Mouse (Mus musculus): Measurements from ENCODE around the gene Psd4. TPM values are rescaled to one million over a fixed set of nuclear protein-coding genes. Genes with fewer than 3 reads are reported as not detected.

Psd4 gene
- polyA plus RNA-seq, 1 experiment from 2014 or later, result 1.3 TPM

DNA sequence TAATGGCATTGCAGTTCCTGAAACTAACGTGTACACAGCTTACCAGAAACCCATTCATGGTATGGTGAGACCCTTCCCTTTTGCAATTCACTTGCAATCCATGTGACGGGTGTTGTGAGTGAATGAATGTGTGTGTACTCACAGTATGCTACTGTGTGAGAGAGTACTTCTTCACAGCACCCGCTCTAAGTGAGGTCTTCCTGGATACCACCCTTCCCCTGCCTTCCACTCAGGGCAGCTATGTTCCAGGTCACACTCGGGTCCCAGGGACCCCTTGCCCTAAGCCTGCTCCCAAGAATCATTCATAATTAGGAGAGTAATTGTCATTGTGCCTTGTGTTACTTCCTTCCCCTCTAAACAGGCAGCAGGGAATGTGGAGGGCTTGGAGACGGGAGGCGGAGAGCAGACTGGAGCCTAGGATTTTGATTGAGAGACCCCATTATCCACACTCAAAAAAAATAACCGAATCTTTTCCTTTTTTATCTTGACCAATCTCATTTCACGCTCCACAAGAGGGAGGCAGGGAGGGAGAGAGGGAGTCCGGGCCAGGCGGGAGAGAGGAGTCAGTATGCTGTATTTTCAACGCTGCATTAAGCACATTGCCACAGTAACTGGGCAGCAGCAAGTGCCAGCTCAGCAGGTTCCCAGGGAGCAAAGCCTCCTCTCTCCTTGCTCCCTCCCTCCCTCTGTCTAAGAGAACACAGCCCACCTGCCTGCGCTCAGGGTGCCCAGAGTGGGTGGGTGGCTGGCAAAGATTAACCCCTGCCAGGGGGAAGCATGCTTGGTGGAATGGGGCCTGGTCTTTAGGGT lies 60.7 kb downstream of the Psd4 start:
- no peaks in the 10 kb centered on the region for H3K4me1 ChIP-seq
- DNase-seq (ENCODE audit: low spot score), result no peak
- no peak overlapping the region for H3K27ac ChIP-seq
- no peaks in the 10 kb centered on the region for H3K9me3 ChIP-seq
- no peaks in the 10 kb centered on the region for H3K36me3 ChIP-seq
- 55% methylated on average over 12 of the region's 12 CpGs for WGBS
- H3K27me3 ChIP-seq (ENCODE audit: insufficient read depth, poor library complexity, severe bottlenecking), result no peaks in the 10 kb centered on the region
- no peak overlapping the region for H3K4me3 ChIP-seq

- Histone ChIP-seq H3K36me3 (no peaks in the 10 kb centered on the region), H3K4me1 (peaks cover 12% of the 10 kb centered on the region; the same call in 1 of the 2 replicates), H3K4me3 (no peak overlapping the region), H3K9me3 (no peaks in the 10 kb centered on the region), H3K27me3 (ENCODE audit: insufficient read depth, poor library complexity, severe bottlenecking) (no peaks in the 10 kb centered on the region), H3K27ac (no peak overlapping the region)
- no peak for DNase-seq (ENCODE audit: low spot score)
- 88% methylated on average over 4 of the region's 4 CpGs for WGBS
Measured at GRCm38 (mm10) chr2:24429806-24430205, 62.4 kb downstream of the Psd4 start.

DNA sequence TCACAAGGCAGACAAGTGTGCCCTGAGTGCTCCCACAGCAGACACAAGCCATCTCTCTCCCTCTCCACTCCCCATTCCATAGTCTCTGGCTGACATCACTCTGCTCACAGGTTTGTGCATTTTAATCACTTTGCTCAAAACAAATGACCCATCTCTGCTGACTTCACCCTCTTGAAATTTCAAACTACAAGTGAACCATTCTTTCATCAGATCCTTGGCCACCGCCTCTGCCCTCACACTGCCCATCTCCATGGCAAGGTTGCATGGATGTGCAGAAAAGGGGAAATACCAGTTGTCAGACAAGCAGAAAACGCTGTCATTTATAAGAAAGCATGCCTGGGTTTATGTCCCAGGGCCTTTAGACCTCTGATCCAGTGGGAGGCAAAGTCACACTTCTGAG lies 67.3 kb downstream of the Psd4 start:
- H3K4me1 ChIP-seq, result peaks cover 23% of the 10 kb centered on the region
- no peak overlapping the region for H3K27ac ChIP-seq
- H3K9me3 ChIP-seq, result no peaks in the 10 kb centered on the region
- no peak overlapping the region for H3K4me3 ChIP-seq
- 63% methylated on average over 2 of the region's 2 CpGs for WGBS
- no peaks in the 10 kb centered on the region for H3K27me3 ChIP-seq (ENCODE audit: insufficient read depth, poor library complexity, severe bottlenecking)
- no peaks in the 10 kb centered on the region for H3K36me3 ChIP-seq
- DNase-seq (ENCODE audit: low spot score), result no peak

- Histone ChIP-seq H3K4me1 (peaks cover 23% of the 10 kb centered on the region), H3K27me3 (ENCODE audit: insufficient read depth, poor library complexity, severe bottlenecking) (0 out of 2 replicates have a peak, but pooled peaks cover 3% of the 10 kb centered on the region), H3K27ac (no peak overlapping the region), H3K4me3 (no peak overlapping the region), H3K36me3 (no peaks in the 10 kb centered on the region), H3K9me3 (no peaks in the 10 kb centered on the region)
- 68% methylated on average over 11 of the region's 11 CpGs for WGBS
- no peak for DNase-seq (ENCODE audit: low spot score)
Measured at GRCm38 (mm10) chr2:24435699-24436098, 68.3 kb downstream of the Psd4 start.

- Histone ChIP-seq H3K27me3 (ENCODE audit: insufficient read depth, poor library complexity, severe bottlenecking) (0 out of 2 replicates have a peak, but pooled peaks cover 6% of the 10 kb centered on the region), H3K9me3 (no peaks in the 10 kb centered on the region), H3K4me1 (peaks cover 9% of the 10 kb centered on the region; the same call in 1 of the 2 replicates), H3K4me3 (no peak overlapping the region), H3K36me3 (no peaks in the 10 kb centered on the region), H3K27ac (no peak overlapping the region)
- DNase-seq (ENCODE audit: low spot score), result no peak
- 65% methylated on average over 2 of the region's 2 CpGs for WGBS
Measured at GRCm38 (mm10) chr2:24440056-24440455, 72.7 kb downstream of the Psd4 start.

GRCm38 (mm10) chr2:24441899-24442298 lies 74.5 kb downstream of the Psd4 start:
- H3K27me3 ChIP-seq (ENCODE audit: insufficient read depth, poor library complexity, severe bottlenecking), result 0 out of 2 replicates have a peak, but pooled peaks cover 6% of the 10 kb centered on the region
- DNase-seq (ENCODE audit: low spot score), result no peak
- H3K4me3 ChIP-seq, result no peak overlapping the region
- H3K27ac ChIP-seq, result no peak overlapping the region
- H3K4me1 ChIP-seq, result no peaks in the 10 kb centered on the region
- H3K9me3 ChIP-seq, result no peaks in the 10 kb centered on the region
- no peaks in the 10 kb centered on the region for H3K36me3 ChIP-seq

DNA sequence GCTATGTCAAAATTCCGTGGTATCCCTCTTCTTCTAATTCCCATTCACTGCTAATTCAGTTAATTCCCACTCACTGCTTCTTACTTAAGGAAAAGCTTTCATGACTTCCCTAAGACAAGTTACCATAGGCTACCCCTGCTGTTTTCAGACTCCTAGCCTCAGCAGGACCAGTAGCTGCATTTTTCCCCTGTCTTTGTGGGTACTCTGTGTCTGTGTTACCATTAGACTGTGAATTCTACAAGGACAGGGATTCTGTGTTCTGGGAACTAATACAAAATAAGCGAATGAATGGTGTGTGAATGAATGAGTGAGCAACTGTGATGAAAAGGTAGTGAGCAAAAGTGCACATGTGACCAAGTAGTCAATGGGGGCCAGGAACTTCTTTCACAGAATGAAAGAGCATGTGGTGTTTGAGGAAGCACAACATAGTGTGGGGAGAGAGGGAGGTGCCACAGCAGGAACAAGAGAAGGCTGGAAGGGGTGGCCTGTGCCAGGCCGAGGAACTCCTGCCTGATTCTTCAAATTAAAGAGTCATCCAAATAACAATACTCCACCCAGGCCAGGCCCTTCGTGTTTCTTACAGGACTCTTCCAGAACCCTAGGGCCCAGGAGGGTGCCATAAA lies 75.0 kb downstream of the Psd4 start:
- Histone ChIP-seq H3K27me3 (ENCODE audit: insufficient read depth, poor library complexity, severe bottlenecking) (0 out of 2 replicates have a peak, but pooled peaks cover 6% of the 10 kb centered on the region), H3K4me1 (no peaks in the 10 kb centered on the region), H3K9me3 (no peaks in the 10 kb centered on the region), H3K4me3 (no peak overlapping the region), H3K36me3 (no peaks in the 10 kb centered on the region), H3K27ac (no peak overlapping the region)
- WGBS, result 66% methylated on average over 4 of the region's 4 CpGs
- no peak for DNase-seq (ENCODE audit: low spot score)

- Histone ChIP-seq H3K4me1 (no peaks in the 10 kb centered on the region), H3K27me3 (ENCODE audit: insufficient read depth, poor library complexity, severe bottlenecking) (0 out of 2 replicates have a peak, but pooled peaks cover 6% of the 10 kb centered on the region), H3K9me3 (no peaks in the 10 kb centered on the region), H3K27ac (no peak overlapping the region), H3K4me3 (no peak overlapping the region), H3K36me3 (no peaks in the 10 kb centered on the region)
- WGBS, result 53% methylated on average over 3 of the region's 3 CpGs
- no peak for DNase-seq (ENCODE audit: low spot score)
Measured at GRCm38 (mm10) chr2:24443256-24443790, 75.9 kb downstream of the Psd4 start.

DNA sequence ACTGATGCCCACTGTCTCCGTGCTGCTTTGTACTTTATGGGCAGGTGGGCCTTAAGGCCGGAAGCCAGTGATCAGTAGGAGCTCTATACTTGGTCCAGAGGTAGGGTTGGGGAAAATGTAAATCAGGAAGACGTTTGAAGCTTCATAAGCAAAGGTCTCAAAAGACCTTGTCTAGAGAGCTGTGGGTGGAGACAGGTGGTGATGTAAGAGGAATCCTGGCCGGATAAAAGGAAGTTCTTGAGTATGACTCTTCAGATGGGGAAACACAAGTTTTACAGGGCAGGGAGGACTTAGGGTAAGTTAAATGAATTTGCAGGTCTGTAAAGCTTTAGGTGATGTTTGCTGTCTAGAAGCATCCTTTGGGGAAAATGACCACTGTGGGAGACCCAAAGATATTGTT lies 81.7 kb downstream of the Psd4 start:
- no peak for DNase-seq (ENCODE audit: low spot score)
- 77% methylated on average over 4 of the region's 4 CpGs for WGBS

GRCm38 (mm10) chr2:24453206-24453605 lies 85.8 kb downstream of the Psd4 start:
- Histone ChIP-seq H3K4me3 (no peak overlapping the region), H3K9me3 (no peaks in the 10 kb centered on the region), H3K4me1 (no peaks in the 10 kb centered on the region), H3K36me3 (no peaks in the 10 kb centered on the region), H3K27me3 (ENCODE audit: insufficient read depth, poor library complexity, severe bottlenecking) (no peaks in the 10 kb centered on the region), H3K27ac (no peak overlapping the region)
- DNase-seq (ENCODE audit: low spot score), result no peak
- WGBS, result 76% methylated on average over 5 of the region's 5 CpGs

More for the DNA sequence above, 81.7 kb downstream of the Psd4 start:
- H3K27me3 ChIP-seq (ENCODE audit: insufficient read depth, poor library complexity, severe bottlenecking), result no peaks in the 10 kb centered on the region
- H3K4me3 ChIP-seq, result no peak overlapping the region
- no peaks in the 10 kb centered on the region for H3K4me1 ChIP-seq
- no peaks in the 10 kb centered on the region for H3K9me3 ChIP-seq
- H3K27ac ChIP-seq, result no peak overlapping the region
- no peaks in the 10 kb centered on the region for H3K36me3 ChIP-seq

DNA sequence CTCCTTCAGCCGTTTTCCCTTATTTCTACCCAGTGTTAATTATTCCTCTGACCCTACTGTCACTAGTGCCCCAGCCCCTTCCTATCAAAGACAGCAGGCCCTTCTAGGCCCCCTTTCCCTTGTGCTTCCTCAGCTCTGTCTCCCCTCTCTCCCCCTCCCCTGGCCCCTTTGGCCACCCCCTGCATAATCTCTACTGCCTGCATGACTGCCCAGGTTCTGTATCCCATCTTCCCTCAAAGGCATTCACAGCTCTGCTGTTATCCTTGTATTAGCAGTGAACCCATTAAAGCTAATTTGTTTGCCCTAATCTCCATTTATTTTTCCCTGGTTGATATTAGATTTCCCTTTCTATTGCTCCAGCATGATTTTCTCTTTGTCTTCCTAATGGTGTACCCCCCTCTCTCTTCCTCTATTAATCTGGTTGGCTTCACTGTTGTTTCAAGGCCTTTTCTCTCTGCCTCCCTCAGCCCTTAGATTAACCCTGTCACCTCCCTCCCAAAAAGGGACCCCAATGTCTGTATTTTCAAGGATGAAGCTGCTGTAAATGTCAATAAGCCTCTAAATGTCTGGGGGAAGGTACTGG lies 87.1 kb downstream of the Psd4 start:
- no peak for DNase-seq (ENCODE audit: low spot score)
- Histone ChIP-seq H3K4me1 (no peaks in the 10 kb centered on the region), H3K9me3 (no peaks in the 10 kb centered on the region), H3K36me3 (no peaks in the 10 kb centered on the region), H3K27me3 (ENCODE audit: insufficient read depth, poor library complexity, severe bottlenecking) (0 out of 2 replicates have a peak, but pooled peaks cover 9% of the 10 kb centered on the region), H3K4me3 (no peak overlapping the region), H3K27ac (no peak overlapping the region; the same call in 1 of the 2 replicates)
- WGBS, result 45% methylated on average over 1 of the region's 1 CpGs

DNA sequence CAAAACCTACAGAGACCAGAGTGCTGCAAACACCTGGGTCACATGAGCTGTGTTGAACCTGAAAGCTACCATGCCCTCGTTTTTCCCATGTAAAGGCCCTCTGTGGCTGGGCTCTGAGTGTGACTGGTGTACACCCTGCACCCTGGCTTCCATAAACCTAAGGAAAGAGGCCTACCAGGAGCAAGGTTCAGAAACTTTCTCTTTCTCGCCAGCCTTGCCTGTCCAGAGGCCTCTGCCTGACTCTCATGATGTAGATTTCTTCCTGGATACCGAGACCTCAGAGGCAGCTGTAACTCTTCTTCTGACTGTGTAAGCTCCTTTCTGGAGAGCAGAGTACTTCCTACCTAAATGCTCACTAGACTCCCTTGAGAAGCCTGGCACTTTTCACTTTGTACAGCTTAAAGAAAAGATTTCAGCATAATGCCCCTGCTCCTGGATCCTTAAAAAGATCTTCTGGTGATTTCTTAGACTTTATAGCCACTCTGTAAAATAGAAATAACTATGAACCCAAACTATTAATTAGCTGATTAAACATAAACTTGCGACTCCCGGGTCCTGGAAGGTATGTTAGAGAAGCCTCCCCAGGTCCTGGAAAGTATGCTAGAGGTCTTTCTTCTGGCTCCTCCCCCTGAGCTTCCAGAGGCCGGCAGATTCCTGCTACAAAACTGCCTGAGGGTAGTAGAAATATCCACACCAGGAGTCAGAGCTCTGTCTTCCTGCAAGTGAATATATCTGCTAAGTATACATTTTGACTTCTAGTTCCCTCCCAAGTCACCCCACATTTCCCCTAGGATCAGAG lies 87.9 kb downstream of the Psd4 start:
- Histone ChIP-seq H3K27ac (no peak overlapping the region; the same call in 1 of the 2 replicates), H3K4me1 (no peaks in the 10 kb centered on the region), H3K4me3 (no peak overlapping the region), H3K27me3 (ENCODE audit: insufficient read depth, poor library complexity, severe bottlenecking) (0 out of 2 replicates have a peak, but pooled peaks cover 9% of the 10 kb centered on the region), H3K36me3 (no peaks in the 10 kb centered on the region), H3K9me3 (no peaks in the 10 kb centered on the region)
- DNase-seq (ENCODE audit: low spot score), result no peak
- WGBS, result 47% methylated on average over 6 of the region's 6 CpGs
